Comparison of ENCODE assay signal across 11 mouse cellular contexts in the genomic region with DNA sequence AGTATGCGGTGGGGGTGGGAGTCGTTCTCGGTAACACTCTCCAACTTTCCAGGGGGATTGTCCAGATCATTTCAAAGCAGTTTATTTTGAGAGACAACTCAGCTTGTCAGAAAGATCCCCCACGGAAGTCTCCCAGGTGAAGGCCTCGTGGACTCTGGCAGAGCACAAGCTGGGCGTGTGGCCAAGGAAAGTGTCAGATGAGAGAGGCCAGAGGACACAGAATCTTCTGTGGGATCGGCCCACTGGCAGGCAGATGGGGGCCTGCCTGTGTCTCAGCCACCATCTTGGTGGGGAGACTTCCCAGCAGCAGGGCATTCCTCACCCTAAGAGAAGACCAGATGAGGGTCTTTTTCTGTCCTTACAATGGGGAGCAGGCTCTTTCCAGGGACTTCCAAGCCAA.
DNase-seq lines count a peak whose midpoint lies in the region; ATAC-seq and TF ChIP-seq lines count a peak whose summit lies in the region.
"Had no signal": no experiment of that assay in that cellular context is flagged by ENCODE, and none has a peak within 500 bp of the region (broad histone marks: within the 10 kb centered on the region; RNA-seq: fewer than 3 reads in every experiment).

No protein-coding gene starts in this region.

- DNase-seq in left cerebral cortex, postnatal 4 days, result peak; percentile 55
- DNase-seq in left cerebral cortex, adult 9 months (ENCODE audit: low spot score in 2 of 2), result no peak
- peak; percentile 53 for DNase-seq in brain, adult 2 months (ENCODE audit: low read depth, low spot score)
- peak; percentile 41 to 61 for DNase-seq in gastrocnemius, adult 8-10 months (ENCODE audit: low spot score in 2 of 2)
- DNase-seq in kidney, adult 9 months, result peak; percentile 76
- DNase-seq in layer of hippocampus, adult 2 months (ENCODE audit: low spot score in 2 of 2), result no peak
- no peak for DNase-seq in thymus, postnatal 10 days (ENCODE audit: low spot score in 2 of 2)

- ATAC-seq in CD4-positive, CD25-positive, alpha-beta regulatory T cell, adult 4 months, result no peak
- ATAC-seq: intestine, embryonic 15.5 days had no signal

- TF ChIP-seq CTCF in layer of hippocampus, adult 2 months (conservative IDR thresholded peaks at IDR 0.05), result no peak

- no peak overlapping the region for H3K4me3 ChIP-seq in layer of hippocampus, adult 2 months
- H3K4me3 ChIP-seq: embryonic facial prominence, embryonic 13.5 days; intestine, embryonic 15.5 days; megakaryocyte, embryonic 14.5 days had no signal

- intact Hi-C loops in left cerebral cortex, postnatal 4 days (cut with DNase I), result no loop called here

- H3K27ac ChIP-seq in layer of hippocampus, adult 2 months, result no peak overlapping the region
- H3K27ac ChIP-seq: embryonic facial prominence, embryonic 13.5 days; intestine, embryonic 15.5 days had no signal

Comparison
In these comparisons a context has a peak if more than half of its experiments do, and no peak if none do; other contexts are left out.
1. DNase-seq: peak in left cerebral cortex, postnatal 4 days (single experiment), brain, adult 2 months (single experiment), gastrocnemius, adult 8-10 months (2 of 2) and kidney, adult 9 months (single experiment); none in left cerebral cortex, adult 9 months (0 of 2), layer of hippocampus, adult 2 months (0 of 2) and thymus, postnatal 10 days (0 of 2).